Mouse (Mus musculus) testis, postnatal 10 days (tissue): ENCODE results near the gene Scgb2b11.
"Not testable (repeated sequence)": the region's sequence is repeated elsewhere in the genome, so short reads cannot be mapped to it uniquely, and the experiment has no call there.

ENCODE experiments used
- DNase-seq: peaks from one replicate; pipeline ENCODE4 v3.0.0; 2021; ENCODE audit warnings: low spot score

Gene Scgb2b11

GRCm38 (mm10) chr7:32211045-32211444 is at the start of gene Scgb2b11:
Gene Scgb2b11 (minus strand): TSS chr7:32211145.
- DNase-seq: not testable (repeated sequence)

GRCm38 (mm10) chr7:32222540-32222939 is 11.6 kb upstream of the Scgb2b11 start, which contains the start of gene Scgb1b11:
Gene Scgb1b11 (plus strand): TSS chr7:32222840.
- not testable (repeated sequence) for DNase-seq
